Mouse (Mus musculus) adrenal gland, adult 8-10 months (tissue): ENCODE results near the gene Tfeb. TPM values are rescaled to one million over a fixed set of nuclear protein-coding genes. Genes with fewer than 3 reads are reported as not detected.

Experiments
- DNase-seq: peaks from one replicate; pipeline ENCODE4 v3.0.0; 2022
- total RNA-seq, 4 experiments: library from RNA; stranded (reverse); gene quantifications; 2 replicates each; pipeline ENCODE4 v1.2.4; 2022

Tfeb gene
- total RNA-seq, 4 experiments from 2014 or later = 17.3 to 32.1 (median 24.2) TPM

- DNase-seq = no peak
These were observed 97.0 kb downstream of the Tfeb start for GRCm38 (mm10) chr17:47833628-47834481.

- DNase-seq = no peak
These were observed 97.6 kb downstream of the Tfeb start, which contains the start of gene Mdfi for GRCm38 (mm10) chr17:47834482-47834767. TSS of gene Mdfi (minus strand) at chr17:47834691.

GRCm38 (mm10) chr17:47837808-47838207, 101.0 kb downstream of the Tfeb start:
- no peak for DNase-seq

GRCm38 (mm10) chr17:47841521-47841920, 104.7 kb downstream of the Tfeb start:
- DNase-seq = no peak

Other genes starting within 250 kb of the Tfeb start
- 10 to 100 TPM; 22.8 to 29.9 (median 25.9) TPM for gene Taf8, start 234.7 kb upstream of the Tfeb start, total RNA-seq
- 100 to 1,000 TPM; 350 to 623 (median 446) TPM for gene Ccnd3, start 232.0 kb upstream of the Tfeb start, total RNA-seq
- 10 to 100 TPM; 17.0 to 18.6 (median 17.9) TPM for gene Bysl, start 125.5 kb upstream of the Tfeb start, total RNA-seq
- 10 to 100 TPM; 42.6 to 53.7 (median 48.3) TPM for gene Med20, start 125.4 kb upstream of the Tfeb start, total RNA-seq
- 1 to 10 TPM; 3.5 to 6.0 (median 5.1) TPM for gene Gm20517, start 125.4 kb upstream of the Tfeb start, total RNA-seq
- 10 to 100 TPM in 1 of 4 experiments, 1 to 10 TPM in 3; 4.1 to 11.1 (median 6.8) TPM for gene Usp49, start 106.3 kb upstream of the Tfeb start, total RNA-seq
- gene Tomm6, start 48.6 kb upstream of the Tfeb start, total RNA-seq = 100 to 1,000 TPM; 166 to 270 (median 207) TPM
- 10 to 100 TPM in 1 of 4 experiments, 1 to 10 TPM in 3; 3.9 to 10.5 (median 8.6) TPM for gene Frs3, start 48.0 kb upstream of the Tfeb start, total RNA-seq
- gene Gm21981, start 42.6 kb upstream of the Tfeb start, total RNA-seq = 1 to 10 TPM in 3 of 4 experiments, under 1 TPM in 1; 0.67 to 2.2 (median 1.8) TPM
- gene Prickle4, start 42.3 kb upstream of the Tfeb start, total RNA-seq = 1 to 10 TPM; 2.4 to 4.5 (median 3.1) TPM
- gene Pgc, start 10.2 kb upstream of the Tfeb start, total RNA-seq = not detected
- gene Mdfi, start 97.7 kb downstream of the Tfeb start, total RNA-seq = 1 to 10 TPM; 1.2 to 3.3 (median 1.6) TPM
- gene Foxp4, start 187.6 kb downstream of the Tfeb start, total RNA-seq = 10 to 100 TPM; 21.5 to 39.2 (median 31.0) TPM